Mouse (Mus musculus): ENCODE data around the gene Ednra. TPM values are rescaled to one million over a fixed set of nuclear protein-coding genes. Genes with fewer than 3 reads are reported as not detected.

Ednra gene
- polyA plus RNA-seq, 1 experiment: 2.4 TPM

DNA sequence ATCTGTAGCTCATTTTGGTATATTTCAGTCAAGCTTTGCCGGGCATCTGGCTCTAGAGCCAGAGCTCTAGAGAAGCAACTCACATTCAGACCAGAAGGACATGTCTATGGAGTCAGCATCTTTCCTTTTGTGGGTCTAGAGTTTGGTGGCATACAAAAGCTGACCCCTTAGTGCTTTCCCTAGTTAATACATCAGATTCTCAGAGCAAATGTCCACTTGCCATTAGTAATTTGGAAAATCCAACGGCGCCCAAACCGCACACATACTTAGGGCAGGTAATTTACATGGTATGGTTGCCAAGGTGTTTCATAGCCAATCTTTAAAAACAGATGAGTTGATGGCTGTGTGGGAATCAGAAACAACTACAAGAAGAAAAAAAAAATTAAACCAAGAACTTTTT, 1.2 kb downstream of the Ednra start:
- no peaks in the 10 kb centered on the region for H3K27me3 ChIP-seq (ENCODE audit: control insufficient read depth, insufficient read depth, low read length)
- no peaks in the 10 kb centered on the region for H3K4me1 ChIP-seq (ENCODE audit: control insufficient read depth, insufficient read depth, insufficient read length, low read length)
- WGBS: 66% methylated on average over 4 of the region's 4 CpGs
- no peak overlapping the region for H3K27ac ChIP-seq (ENCODE audit: insufficient read depth, low read depth, low read length)
- H3K4me3 ChIP-seq (ENCODE audit: low read depth, low read length): no peak overlapping the region
- TF ChIP-seq POLR2A (IDR thresholded peaks at IDR 0.05; ENCODE audit: low read depth, low read length) (no peak), CTCF (IDR thresholded peaks at IDR 0.05; ENCODE audit: extremely low read depth, insufficient read length, insufficient replicate concordance, low read depth, low read length) (no peak)
- H3K36me3 ChIP-seq (ENCODE audit: control insufficient read depth, insufficient read depth, low read length): no peaks in the 10 kb centered on the region

DNA sequence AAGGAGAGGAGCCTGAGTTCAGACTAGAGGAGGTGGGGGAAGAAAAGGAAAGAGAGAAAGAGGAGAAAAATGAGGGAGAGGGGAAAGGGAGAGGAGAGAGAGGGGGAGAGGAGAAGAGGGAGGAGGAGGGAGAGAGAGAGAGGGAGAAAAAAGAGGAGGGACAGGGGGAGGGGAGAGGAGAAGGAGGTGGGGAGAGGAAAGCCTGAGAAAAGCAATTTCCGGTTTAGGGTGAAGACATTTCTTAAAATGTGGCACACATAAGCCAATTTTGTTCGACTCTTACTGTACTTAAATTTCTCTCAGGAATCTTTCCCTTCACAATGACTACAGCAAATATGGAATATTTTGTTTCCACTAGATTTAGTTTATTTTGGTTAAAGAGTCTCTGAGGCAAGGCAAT, 5.3 kb downstream of the Ednra start:
- no peaks in the 10 kb centered on the region for H3K4me1 ChIP-seq (ENCODE audit: control insufficient read depth, insufficient read depth, insufficient read length, low read length)
- no peak overlapping the region for H3K27ac ChIP-seq (ENCODE audit: insufficient read depth, low read depth, low read length)
- no peaks in the 10 kb centered on the region for H3K27me3 ChIP-seq (ENCODE audit: control insufficient read depth, insufficient read depth, low read length)
- TF ChIP-seq POLR2A (IDR thresholded peaks at IDR 0.05; ENCODE audit: low read depth, low read length): no peak
- no peak for TF ChIP-seq CTCF (IDR thresholded peaks at IDR 0.05; ENCODE audit: extremely low read depth, insufficient read length, insufficient replicate concordance, low read depth, low read length)
- WGBS: 74% methylated on average over 2 of the region's 2 CpGs
- no peaks in the 10 kb centered on the region for H3K36me3 ChIP-seq (ENCODE audit: control insufficient read depth, insufficient read depth, low read length)
- no peak overlapping the region for H3K4me3 ChIP-seq (ENCODE audit: low read depth, low read length)

DNA sequence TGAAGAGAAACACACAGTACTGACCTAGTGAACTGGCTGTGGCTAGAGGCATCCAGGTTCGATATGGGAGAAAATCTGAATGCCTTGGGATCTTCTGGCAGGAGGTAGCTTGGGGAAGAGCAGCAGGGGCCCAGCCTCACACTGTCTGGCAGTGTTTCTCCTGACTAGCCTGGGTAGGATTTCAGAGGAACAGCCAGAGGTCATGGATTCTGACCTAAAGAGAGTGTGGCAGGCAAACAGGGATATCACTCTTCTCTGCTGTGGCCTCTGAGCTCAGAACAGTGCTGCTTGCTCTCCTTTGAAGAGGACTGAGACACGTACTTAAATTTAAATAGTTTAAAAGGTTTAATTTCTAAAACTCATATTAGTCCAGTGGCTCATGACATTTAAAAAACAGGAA, 7.2 kb downstream of the Ednra start:
- Histone ChIP-seq H3K4me1 (ENCODE audit: control insufficient read depth, insufficient read depth, insufficient read length, low read length) (no peaks in the 10 kb centered on the region), H3K27ac (ENCODE audit: insufficient read depth, low read depth, low read length) (no peak overlapping the region), H3K27me3 (ENCODE audit: control insufficient read depth, insufficient read depth, low read length) (no peaks in the 10 kb centered on the region), H3K36me3 (ENCODE audit: control insufficient read depth, insufficient read depth, low read length) (no peaks in the 10 kb centered on the region), H3K4me3 (ENCODE audit: low read depth, low read length) (no peak overlapping the region)
- WGBS: 58% methylated on average over 2 of the region's 2 CpGs
- TF ChIP-seq POLR2A (IDR thresholded peaks at IDR 0.05; ENCODE audit: low read depth, low read length) (no peak), CTCF (IDR thresholded peaks at IDR 0.05; ENCODE audit: extremely low read depth, insufficient read length, insufficient replicate concordance, low read depth, low read length) (no peak)

GRCm38 (mm10) chr8:77714455-77714854, 9.8 kb downstream of the Ednra start:
- H3K36me3 ChIP-seq (ENCODE audit: control insufficient read depth, insufficient read depth, low read length): no peaks in the 10 kb centered on the region
- no peak overlapping the region for H3K4me3 ChIP-seq (ENCODE audit: low read depth, low read length)
- no peaks in the 10 kb centered on the region for H3K27me3 ChIP-seq (ENCODE audit: control insufficient read depth, insufficient read depth, low read length)
- TF ChIP-seq POLR2A (IDR thresholded peaks at IDR 0.05; ENCODE audit: low read depth, low read length) (no peak), CTCF (IDR thresholded peaks at IDR 0.05; ENCODE audit: extremely low read depth, insufficient read length, insufficient replicate concordance, low read depth, low read length) (no peak)
- no peaks in the 10 kb centered on the region for H3K4me1 ChIP-seq (ENCODE audit: control insufficient read depth, insufficient read depth, insufficient read length, low read length)
- H3K27ac ChIP-seq (ENCODE audit: insufficient read depth, low read depth, low read length): no peak overlapping the region
- WGBS: 79% methylated on average over 7 of the region's 7 CpGs

DNA sequence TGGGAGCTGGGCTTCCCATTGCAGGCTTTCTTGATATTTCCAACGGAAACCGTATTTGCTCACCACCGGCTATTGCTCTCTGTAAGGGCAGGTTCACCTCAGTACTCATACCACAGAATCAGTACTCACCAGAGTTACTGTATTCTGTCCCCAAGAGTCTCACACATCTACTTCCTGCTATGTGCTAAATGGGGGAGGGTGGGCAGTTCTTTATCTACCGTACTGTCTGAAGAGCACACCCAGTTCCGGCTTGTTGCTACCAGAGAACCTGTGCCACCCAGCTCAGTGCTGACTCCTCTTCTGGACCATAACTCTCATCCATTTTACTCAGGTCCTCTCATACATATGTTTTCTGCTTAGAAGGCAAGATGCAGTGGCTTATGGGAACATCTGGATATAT, 10.6 kb downstream of the Ednra start:
- TF ChIP-seq CTCF (IDR thresholded peaks at IDR 0.05; ENCODE audit: extremely low read depth, insufficient read length, insufficient replicate concordance, low read depth, low read length) (no peak), POLR2A (IDR thresholded peaks at IDR 0.05; ENCODE audit: low read depth, low read length) (no peak)
- Histone ChIP-seq H3K27ac (ENCODE audit: insufficient read depth, low read depth, low read length) (no peak overlapping the region), H3K4me3 (ENCODE audit: low read depth, low read length) (no peak overlapping the region), H3K36me3 (ENCODE audit: control insufficient read depth, insufficient read depth, low read length) (no peaks in the 10 kb centered on the region), H3K4me1 (ENCODE audit: control insufficient read depth, insufficient read depth, insufficient read length, low read length) (no peaks in the 10 kb centered on the region), H3K27me3 (ENCODE audit: control insufficient read depth, insufficient read depth, low read length) (no peaks in the 10 kb centered on the region)
- WGBS: 57% methylated on average over 5 of the region's 5 CpGs

- 80% methylated on average over 4 of the region's 4 CpGs for WGBS
These were observed 19.5 kb downstream of the Ednra start for GRCm38 (mm10) chr8:77704768-77705167.

DNA sequence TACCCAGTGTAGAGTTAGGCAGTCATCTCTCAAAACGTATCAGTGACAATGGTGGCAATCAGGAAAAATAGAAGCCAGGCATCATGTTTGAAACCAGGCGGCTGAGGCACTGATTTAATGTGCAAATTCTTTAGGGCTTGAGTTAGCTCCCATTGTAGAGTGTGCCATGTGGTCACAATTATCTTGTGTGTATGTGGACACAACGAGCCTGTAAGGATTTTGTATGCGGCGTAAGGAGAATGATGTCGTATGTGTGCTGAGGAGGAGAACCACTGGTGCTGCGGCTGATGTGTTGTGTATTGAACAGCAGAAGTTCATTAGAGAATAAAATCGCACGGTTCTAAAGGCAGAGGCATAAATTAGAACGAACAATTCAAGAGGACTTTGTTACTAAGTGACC, 26.2 kb downstream of the Ednra start:
- Histone ChIP-seq H3K4me1 (ENCODE audit: control insufficient read depth, insufficient read depth, insufficient read length, low read length) (peaks cover 3% of the 10 kb centered on the region; the same call in 1 of the 2 replicates), H3K27ac (ENCODE audit: insufficient read depth, low read depth, low read length) (no peak overlapping the region), H3K27me3 (ENCODE audit: control insufficient read depth, insufficient read depth, low read length) (no peaks in the 10 kb centered on the region), H3K36me3 (ENCODE audit: control insufficient read depth, insufficient read depth, low read length) (no peaks in the 10 kb centered on the region), H3K4me3 (ENCODE audit: low read depth, low read length) (no peak overlapping the region)
- TF ChIP-seq POLR2A (IDR thresholded peaks at IDR 0.05; ENCODE audit: low read depth, low read length): no peak
- TF ChIP-seq CTCF (IDR thresholded peaks at IDR 0.05; ENCODE audit: extremely low read depth, insufficient read length, insufficient replicate concordance, low read depth, low read length): no peak
- 81% methylated on average over 10 of the region's 10 CpGs for WGBS

More at GRCm38 (mm10) chr8:77704768-77705167, 19.5 kb downstream of the Ednra start:
- H3K27ac ChIP-seq (ENCODE audit: insufficient read depth, low read depth, low read length): no peak overlapping the region
- no peak overlapping the region for H3K4me3 ChIP-seq (ENCODE audit: low read depth, low read length)
- H3K27me3 ChIP-seq (ENCODE audit: control insufficient read depth, insufficient read depth, low read length): no peaks in the 10 kb centered on the region
- no peaks in the 10 kb centered on the region for H3K4me1 ChIP-seq (ENCODE audit: control insufficient read depth, insufficient read depth, insufficient read length, low read length)
- no peak for TF ChIP-seq CTCF (IDR thresholded peaks at IDR 0.05; ENCODE audit: extremely low read depth, insufficient read length, insufficient replicate concordance, low read depth, low read length)
- TF ChIP-seq POLR2A (IDR thresholded peaks at IDR 0.05; ENCODE audit: low read depth, low read length): no peak
- no peaks in the 10 kb centered on the region for H3K36me3 ChIP-seq (ENCODE audit: control insufficient read depth, insufficient read depth, low read length)

GRCm38 (mm10) chr8:77696182-77696581, 28.1 kb downstream of the Ednra start:
- no peaks in the 10 kb centered on the region for H3K36me3 ChIP-seq (ENCODE audit: control insufficient read depth, insufficient read depth, low read length)
- H3K27ac ChIP-seq (ENCODE audit: insufficient read depth, low read depth, low read length): no peak overlapping the region
- 84% methylated on average over 4 of the region's 4 CpGs for WGBS
- H3K4me1 ChIP-seq (ENCODE audit: control insufficient read depth, insufficient read depth, insufficient read length, low read length): peaks cover 3% of the 10 kb centered on the region; the same call in 1 of the 2 replicates
- TF ChIP-seq POLR2A (IDR thresholded peaks at IDR 0.05; ENCODE audit: low read depth, low read length) (no peak), CTCF (IDR thresholded peaks at IDR 0.05; ENCODE audit: extremely low read depth, insufficient read length, insufficient replicate concordance, low read depth, low read length) (no peak)
- H3K4me3 ChIP-seq (ENCODE audit: low read depth, low read length): no peak overlapping the region
- no peaks in the 10 kb centered on the region for H3K27me3 ChIP-seq (ENCODE audit: control insufficient read depth, insufficient read depth, low read length)

Measured in small intestine, adult 2 months (tissue).